Mouse (Mus musculus) urinary bladder, postnatal 4 days (tissue): ENCODE results near the gene Gabbr2.

ENCODE experiments used
- DNase-seq, 2 experiments: peaks; one replicate each; pipeline ENCODE4 v3.0.0; 2021 to 2022; ENCODE audit warnings: low spot score in 2 of 2

Gene Gabbr2

DNA sequence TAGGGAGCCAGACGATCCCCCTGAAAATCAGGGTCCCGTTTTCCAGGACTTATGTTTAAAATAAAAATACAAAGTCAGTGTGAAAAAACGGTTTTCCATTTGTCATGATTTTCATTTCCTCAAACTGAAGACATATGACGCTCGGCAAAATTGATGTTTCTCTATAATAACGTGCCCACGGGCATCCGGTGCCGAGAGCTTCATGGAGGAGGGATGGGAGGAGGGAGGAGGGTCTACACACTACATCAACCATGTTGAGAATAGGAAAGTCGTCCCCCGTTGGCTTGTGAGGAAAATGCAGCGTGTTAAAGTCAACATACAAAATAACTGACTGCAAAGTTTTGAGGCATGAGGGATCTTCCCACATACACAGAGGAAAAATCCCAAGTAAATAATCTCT lies 75.7 kb downstream of the Gabbr2 start:
- no peak for DNase-seq

DNA sequence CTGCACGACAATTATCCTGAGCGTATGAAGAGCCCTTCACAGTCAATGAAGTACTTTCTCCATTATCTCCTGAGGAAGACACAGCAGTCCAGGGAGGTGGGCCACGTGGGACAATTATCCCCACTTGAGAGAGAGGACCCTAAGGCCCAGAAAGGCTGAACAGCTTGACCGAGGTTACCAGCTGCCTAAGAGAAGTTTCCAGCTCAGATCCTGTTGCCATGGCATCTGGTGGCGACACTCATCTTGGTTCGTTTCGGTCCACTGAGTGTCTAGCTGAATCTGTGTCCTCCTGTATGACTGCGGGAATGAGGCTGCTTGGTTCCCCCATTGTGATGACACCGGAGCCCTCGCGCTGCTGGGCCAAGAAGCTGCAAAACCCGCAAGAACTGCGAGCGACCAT lies 76.2 kb downstream of the Gabbr2 start:
- DNase-seq = no peak

DNA sequence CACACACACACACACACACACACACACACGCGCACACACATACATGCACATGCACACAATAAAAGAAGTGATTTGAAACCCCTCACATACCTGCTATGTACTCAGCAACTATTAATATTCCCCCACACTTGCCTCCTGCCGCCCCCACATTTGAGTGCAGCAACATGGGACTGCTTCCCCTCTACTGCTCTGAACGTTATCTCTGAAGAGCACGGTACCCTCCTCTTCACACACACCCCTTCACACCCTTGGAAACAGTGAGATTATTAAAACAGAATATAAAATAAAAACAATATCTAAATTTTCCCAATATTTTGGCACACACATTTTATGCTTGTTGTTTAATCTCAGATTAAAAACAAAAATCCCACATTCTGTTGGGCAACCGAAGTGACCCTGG lies 77.1 kb downstream of the Gabbr2 start:
- DNase-seq = no peak

DNA sequence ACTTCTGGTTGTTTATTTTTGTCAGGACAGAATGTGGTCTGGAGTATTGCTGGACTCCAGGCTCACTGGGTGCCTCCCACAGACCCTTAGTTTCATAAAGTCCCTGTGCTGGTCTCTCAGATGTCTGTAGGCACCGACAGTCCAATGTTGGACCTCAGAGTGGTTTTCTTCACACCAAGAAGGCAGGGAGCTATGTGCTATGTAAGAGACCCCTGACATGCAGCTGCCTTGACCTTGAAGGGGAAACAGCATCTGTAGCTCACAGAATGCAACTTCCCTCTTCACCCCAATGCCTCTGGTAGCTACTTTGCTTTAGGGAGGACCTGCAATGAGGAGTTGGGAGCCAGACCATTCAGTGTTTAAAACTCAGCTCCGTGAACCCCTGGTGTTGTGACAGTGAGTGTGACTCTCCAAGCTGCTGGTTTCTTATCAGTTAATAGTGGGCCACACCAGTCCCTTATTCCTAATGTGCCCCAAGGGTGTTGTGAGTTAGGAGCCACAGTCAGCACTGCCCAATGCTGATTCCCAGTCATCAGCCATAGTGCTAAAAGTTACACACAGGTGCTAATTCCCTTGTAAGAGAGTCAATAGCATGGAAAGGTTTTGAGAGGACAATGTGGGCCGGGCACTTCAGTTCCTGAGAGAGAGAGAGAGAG lies 85.5 kb downstream of the Gabbr2 start:
- no peak for DNase-seq

GRCm38 (mm10) chr4:46905152-46905551 lies 86.5 kb downstream of the Gabbr2 start:
- no peak for DNase-seq

GRCm38 (mm10) chr4:46904129-46904528 lies 87.5 kb downstream of the Gabbr2 start:
- no peak for DNase-seq

GRCm38 (mm10) chr4:46898546-46898945 lies 93.1 kb downstream of the Gabbr2 start:
- no peak for DNase-seq

GRCm38 (mm10) chr4:46897634-46898399 lies 93.9 kb downstream of the Gabbr2 start:
- no peak for DNase-seq

GRCm38 (mm10) chr4:46894144-46894543 lies 97.5 kb downstream of the Gabbr2 start:
- DNase-seq = no peak

GRCm38 (mm10) chr4:46889175-46889574 lies 102.5 kb downstream of the Gabbr2 start:
- DNase-seq = no peak

DNA sequence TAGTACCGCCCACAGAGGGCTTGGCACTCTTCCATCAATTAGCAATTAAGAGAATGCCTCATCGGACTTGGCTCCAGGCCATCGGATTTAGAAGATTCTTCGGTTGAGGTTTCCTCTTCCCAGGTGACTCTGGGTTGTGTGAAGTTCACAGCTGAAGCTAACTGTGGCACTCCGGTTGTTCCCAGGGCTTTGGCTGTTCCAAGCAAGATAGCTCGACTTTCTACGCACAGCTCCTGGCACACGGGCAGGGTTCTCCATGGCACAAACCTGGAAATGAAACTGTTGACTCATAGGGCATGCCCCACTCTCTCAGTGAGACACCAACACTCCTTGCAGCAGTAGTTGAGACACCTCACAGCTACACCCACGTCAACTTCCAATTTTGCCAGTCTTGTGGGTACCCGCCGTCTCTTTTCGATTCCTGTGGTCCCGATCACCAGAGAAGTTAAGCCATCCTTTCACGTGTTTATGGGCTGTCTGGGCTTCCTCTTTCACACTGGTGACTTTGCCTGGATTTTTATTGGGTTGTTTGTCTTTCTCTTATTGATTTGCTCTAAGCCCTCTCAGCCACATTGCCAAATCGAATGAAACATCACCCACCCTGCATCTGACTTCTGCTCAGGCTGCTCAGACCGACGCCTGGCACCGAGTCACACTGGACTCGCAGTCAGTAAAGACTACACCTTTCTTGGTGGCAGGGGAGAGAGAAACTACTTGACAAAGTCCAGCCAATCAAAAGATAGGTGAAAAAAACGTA lies 105.9 kb downstream of the Gabbr2 start:
- DNase-seq = no peak

GRCm38 (mm10) chr4:46884132-46884531 lies 107.5 kb downstream of the Gabbr2 start:
- DNase-seq = no peak

- DNase-seq = no peak
These were observed 108.1 kb downstream of the Gabbr2 start for GRCm38 (mm10) chr4:46883546-46883945.

DNA sequence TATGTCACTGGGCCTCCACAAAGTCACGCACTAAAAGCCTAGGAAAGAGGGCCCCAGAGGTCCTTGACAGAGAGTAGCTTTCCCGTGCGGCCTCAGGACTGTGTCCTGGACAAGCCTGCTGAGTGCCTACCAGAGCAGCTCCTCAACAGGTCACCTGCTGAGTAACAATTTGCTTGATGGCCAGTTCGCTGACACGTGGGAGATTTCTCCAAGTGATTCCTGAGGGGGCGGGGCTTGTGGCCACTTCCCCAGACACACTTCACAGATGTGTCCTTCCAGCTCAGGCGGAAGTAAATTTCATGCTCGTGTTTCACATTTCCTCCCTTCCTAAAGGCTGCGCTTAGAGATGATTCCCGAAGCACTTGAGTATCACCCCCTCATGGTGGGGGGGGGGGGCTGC lies 108.6 kb downstream of the Gabbr2 start:
- no peak for DNase-seq

- DNase-seq = no peak
These were observed 110.4 kb downstream of the Gabbr2 start for GRCm38 (mm10) chr4:46881271-46881670.

- DNase-seq = no peak
These were observed 111.7 kb downstream of the Gabbr2 start for GRCm38 (mm10) chr4:46879943-46880342.

- DNase-seq = no peak
These were observed 118.9 kb downstream of the Gabbr2 start for GRCm38 (mm10) chr4:46872750-46873149.

DNA sequence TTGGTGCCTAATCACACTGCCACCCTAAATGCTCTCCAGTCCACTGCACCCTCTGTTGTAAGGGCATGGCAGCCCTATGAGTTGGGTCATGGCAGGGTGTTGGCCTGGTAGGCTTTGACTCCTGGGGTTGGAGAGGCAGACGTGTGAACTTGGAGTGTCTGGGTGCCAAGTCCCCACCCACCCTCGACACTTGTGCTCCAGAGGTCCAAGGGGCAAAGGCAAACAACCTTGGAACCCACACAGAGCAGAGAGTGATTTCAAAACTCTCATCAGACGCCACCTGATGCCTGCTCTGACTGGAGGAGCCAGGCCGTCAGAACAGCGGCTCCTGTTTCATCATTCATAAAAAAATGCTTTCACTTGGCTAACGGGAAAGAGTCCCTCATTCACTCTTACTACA lies 121.5 kb downstream of the Gabbr2 start:
- DNase-seq = no peak

GRCm38 (mm10) chr4:46869380-46869779 lies 122.3 kb downstream of the Gabbr2 start:
- DNase-seq = no peak

DNA sequence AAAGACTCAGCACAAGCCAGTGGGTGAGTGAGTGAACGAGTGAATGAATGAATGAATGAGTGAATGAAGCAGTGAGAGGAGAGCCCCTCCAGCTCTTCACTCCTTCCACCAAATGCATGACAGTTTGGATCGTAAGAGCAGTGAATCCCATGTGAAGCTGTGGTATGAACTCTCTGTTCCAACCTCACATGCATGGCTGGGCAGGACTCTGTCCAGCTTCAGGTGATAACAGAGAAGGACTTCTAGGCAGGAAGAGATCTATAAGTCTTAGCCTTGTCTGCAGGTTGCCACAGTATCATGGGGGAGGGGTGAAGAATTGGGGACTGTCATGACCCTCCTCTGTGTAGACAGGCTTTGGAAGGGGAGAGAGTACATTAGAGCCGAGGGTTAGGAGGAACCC lies 122.8 kb downstream of the Gabbr2 start:
- no peak for DNase-seq

DNA sequence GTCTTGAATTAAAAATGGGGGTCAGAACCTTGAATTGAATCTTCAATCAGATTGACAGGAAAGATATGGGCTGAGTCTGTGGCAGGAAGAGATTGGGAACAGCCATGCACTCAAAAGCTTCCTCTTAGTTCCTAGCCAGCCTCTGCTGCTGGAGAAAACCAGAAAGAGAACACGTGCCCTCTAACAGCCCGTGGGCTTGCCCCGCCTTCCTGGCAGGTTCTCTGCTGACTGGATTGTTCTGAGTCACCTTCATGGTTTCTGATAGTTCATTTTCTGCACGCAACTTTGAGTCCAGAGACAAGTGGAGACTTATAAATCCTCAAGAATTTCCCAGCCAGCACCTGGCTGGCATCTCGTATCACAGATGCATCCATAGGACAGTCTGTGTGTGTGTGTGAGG lies 123.5 kb downstream of the Gabbr2 start:
- DNase-seq = no peak

GRCm38 (mm10) chr4:46867779-46868178 lies 123.9 kb downstream of the Gabbr2 start:
- DNase-seq = no peak

GRCm38 (mm10) chr4:46866070-46866469 lies 125.6 kb downstream of the Gabbr2 start:
- no peak for DNase-seq
